Mouse (Mus musculus): ENCODE measurements around the gene Tmem185b.

Tmem185b gene

DNA sequence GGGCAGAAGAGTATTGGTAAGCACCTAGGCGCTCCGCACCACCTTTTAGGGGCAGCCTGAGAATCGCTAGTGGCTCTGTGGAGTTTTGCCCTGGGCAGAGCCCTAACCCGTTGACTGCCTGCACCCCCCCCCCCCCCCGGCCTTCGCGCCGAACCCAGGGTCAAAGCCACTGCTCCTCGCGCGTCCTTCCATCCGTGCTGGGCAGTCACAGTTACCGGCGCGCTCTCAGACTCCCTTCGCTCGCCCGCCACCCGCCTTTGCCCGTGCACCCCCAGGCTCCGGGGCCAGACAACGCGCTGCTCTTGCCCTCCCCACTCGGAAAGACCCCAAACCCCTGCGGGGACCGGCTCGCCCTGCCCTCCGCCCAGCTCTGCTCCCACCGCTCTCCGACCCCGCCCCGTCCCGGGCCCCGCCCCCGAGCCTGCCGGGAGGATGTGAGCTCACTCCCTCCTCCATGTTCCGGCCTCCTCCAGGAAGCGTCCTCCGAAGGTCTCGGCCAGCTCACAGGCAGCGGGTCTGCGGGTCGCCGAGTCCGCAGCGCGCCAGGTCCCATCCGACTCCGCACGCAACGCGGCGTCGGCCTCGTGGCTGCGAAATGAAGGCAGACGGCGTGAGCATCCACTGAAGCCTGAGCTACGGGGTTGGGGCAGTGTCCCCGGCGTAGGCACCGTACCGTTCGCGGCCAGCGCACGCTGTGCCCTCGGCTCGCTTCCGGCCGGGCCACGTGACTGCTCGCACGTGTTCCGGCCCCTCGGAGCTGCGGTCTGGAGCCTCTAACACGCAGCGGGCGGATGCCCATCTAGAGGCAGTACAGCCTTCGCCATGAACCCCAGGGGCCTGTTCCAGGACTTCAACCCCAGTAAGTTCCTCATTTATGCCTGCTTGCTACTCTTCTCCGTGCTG lies at the start of gene Tmem185b:
TSS of gene Tmem185b (plus strand) at position 472 of the 903 bp plus-strand sequence.
- peak; percentile 76 for DNase-seq (ENCODE audit: low read depth)

DNA sequence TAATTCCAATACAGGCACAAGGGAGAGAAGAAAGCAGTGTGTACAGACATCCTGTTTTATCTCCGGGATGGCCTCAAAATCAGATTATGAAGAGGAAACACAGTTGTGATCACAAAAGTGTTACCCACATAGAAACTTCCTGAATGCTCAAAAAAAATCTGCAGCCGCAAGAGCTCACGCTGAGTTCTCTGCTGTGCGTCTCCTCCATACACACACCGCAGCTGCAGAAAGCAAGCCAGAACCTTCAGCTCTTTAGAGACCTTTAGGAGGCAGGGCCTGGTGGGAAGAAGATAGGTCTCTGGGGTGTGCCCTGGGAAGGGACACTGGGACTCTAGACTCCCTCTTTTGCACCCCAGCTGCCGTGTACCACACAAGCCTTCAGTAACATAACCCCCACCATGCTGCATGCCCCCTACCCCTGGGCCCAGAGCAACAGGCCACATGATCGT lies 49.0 kb upstream of the Tmem185b start:
- DNase-seq (ENCODE audit: low read depth): no peak

DNA sequence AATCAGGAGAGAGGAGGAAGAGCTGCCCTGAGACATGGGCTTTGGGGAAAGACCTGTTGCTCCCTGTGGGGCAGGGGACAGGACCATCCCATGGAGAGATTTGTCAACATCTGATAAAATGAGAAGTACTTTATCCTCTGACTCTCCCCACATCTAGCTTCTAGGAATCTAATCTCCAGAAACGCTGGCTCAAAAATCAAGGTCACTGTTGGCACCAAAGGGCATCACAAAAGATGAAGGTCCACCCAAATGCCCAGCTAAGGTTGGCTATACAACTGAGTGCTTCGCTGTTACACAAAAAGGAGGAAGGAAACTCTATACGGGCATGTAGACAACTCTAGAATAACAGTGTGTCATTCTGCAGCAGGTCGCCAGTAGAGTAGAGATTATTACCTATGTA lies 46.3 kb upstream of the Tmem185b start:
- DNase-seq (ENCODE audit: low read depth): no peak

DNA sequence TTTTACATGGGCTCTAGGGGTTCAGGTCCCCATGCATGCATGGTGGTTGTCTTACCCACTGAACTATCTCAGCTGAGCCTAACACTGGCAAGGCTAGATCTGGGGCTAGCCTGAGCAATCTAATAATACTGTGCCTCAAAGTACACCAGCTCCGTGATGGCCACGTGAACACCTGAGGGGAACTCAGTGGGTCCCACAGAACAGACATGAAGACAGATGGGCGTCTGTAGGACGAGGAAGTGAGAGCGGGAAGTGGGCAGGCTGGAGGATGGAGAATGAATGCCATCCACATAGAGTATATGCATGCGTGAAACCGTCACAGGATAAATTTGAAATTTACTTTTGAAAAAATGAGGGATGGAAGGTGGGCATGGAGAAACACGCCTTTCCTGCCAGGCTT lies 45.3 kb upstream of the Tmem185b start:
- DNase-seq (ENCODE audit: low read depth): no peak

DNA sequence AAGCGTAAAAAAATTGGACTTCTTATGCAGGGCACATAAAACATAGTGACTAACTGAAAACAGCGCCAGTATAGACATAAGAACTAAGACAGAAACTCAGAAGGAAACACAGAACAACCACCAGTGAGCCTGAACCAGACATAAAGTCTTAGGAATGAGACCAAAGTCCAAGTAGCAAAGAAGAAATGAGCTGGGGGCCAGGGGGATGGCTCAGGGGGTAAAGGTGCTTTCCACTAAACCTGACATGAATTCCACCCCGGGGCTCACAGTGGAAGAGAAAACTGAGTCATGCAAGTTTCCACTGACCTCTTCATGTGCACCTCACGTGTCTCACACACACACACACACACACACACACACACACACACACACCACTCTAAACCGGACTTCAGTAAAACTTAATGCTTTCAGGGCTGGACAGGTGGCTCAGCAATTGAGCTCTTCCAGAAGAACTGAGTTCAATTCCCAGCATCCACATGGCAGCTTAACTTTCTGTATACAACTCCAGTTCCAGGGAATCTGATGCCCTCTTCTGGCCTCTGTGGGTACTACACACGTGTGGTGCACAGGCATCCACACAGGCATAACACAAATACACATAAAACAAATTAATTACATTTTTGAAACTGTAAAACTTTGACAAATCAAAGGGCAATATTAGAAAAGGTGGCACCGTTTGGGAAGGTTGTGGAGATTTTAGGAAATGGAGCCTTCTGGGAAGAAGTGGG lies 44.6 kb upstream of the Tmem185b start:
- peak; percentile 28 for DNase-seq (ENCODE audit: low read depth)

DNA sequence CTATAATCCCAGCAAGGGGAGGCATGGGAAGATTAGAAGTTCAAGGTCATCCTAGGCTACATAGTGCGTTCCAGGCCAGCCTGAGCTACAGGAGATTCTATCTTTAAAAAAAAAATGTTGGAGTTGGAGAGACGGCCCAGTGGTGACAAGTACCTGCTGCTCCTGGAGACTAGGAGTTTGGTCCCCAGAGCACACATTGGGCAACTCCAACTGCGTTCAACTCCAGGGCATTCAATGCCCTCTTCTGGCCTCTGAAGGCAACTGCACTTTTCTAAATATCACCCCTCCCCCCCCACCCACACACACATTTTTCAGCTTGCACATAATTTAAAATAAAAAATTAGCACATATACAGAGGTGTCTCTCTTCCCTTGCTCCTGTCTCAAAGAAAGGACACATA lies 43.1 kb upstream of the Tmem185b start:
- DNase-seq (ENCODE audit: low read depth): peak; percentile 10

DNA sequence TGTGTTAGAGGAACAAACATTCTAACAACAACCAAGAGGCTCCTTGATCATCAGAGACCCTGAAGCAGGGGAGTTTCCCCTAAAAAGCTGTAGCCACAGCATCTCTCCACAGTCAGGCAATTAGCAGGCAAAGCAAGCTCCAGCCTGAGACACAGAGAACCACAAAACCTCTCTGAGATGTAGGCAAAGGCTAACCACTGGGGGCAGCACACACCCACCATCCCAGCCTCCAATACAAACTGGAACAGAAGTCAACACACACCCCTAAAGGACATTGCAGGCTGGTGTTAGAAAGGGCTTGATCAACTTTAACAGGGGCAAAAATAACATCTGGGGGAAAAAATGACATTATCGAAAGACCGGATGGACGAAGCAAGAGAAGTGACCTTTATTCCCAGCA lies 41.5 kb upstream of the Tmem185b start:
- peak; percentile 43 for DNase-seq (ENCODE audit: low read depth)

DNA sequence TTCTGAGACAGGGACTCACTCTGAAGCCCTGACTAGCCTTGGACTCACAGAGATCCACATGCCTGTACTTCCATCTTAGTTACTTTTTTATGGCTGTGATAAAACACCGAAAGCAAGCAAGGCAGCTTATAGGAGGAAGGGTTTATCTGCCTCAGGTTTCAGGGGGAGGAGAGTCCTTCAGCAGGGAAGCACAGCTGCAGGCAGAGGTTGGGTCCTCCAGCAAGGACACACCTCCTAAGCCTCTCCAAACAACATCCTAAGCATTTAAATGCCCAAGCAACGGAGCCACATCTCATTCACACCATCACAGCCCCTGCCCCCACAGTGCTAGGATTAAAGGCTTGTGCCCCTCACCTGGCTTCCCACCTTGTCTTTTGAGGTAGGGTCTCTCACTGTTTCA lies 40.1 kb upstream of the Tmem185b start:
- no peak for DNase-seq (ENCODE audit: low read depth)

DNA sequence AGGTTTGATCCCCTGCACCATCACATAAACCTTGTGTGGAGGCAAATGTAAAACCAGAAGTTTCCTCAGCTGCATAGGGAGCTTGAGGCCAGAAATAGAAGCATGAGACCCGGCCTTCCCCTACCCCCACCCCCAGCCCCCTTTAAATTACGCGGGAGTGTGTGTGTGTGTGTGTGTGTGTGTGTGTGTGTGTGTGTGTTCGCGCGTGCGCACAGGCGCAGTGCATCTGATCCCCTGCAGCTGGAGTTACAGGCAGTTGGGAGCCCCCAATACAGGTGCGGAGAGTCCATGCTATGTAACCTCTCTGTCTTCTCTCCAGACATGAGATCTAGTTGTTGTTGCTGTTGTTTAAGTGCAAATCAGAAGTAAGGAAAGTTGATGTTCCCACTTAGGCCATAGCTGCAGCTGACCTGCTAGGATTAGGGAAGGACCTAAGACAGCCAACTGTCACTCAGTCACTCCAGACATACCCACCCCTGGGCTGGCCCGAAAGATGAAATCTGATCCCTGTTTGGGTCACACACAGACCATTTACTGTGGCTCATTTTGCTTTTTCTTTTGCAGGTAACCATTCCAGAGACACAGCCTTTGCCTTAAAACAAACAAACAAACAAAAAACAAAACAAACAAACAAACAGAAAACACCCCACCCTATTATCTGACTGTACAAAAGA lies 37.9 kb upstream of the Tmem185b start:
- DNase-seq (ENCODE audit: low read depth): no peak

DNA sequence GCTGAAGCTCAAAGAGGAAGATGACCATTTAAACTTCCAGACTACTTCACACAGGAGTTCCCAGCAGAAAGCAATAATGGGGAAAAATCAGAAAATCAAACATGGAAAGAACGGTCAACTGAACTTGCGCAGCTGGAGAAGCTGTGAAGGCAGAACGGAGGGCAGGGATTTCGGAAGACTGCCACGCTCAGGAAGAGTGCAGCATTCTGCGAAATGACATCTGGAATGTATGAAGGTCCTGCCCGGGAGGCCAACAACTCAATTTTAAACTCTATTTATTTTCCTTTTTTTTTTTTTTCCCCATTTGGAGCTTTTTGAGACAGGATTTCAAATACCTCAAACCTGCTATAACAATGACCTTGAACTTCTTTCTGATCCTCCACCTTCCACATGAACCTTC lies 35.2 kb upstream of the Tmem185b start:
- DNase-seq (ENCODE audit: low read depth): no peak

DNA sequence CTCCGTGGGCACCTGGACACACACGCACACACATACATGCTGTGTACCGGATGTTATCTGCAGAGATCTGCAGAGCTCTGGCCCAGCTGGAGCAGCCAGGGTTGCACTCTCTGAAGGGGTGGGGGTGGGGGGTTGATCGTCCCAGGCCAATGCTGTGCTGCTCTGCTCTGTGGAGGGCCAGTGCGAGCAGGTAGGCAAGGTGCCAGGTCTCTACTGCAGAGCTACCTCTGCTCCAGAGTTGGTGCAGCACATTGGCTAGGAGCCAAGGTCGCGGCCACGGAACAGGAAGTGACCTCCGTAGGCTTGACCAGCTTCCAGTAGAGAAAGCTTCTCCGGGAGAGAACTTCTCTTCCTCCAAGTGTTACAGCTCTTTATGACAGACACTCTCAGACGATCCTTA lies 33.9 kb upstream of the Tmem185b start:
- DNase-seq (ENCODE audit: low read depth): peak; percentile 61

DNA sequence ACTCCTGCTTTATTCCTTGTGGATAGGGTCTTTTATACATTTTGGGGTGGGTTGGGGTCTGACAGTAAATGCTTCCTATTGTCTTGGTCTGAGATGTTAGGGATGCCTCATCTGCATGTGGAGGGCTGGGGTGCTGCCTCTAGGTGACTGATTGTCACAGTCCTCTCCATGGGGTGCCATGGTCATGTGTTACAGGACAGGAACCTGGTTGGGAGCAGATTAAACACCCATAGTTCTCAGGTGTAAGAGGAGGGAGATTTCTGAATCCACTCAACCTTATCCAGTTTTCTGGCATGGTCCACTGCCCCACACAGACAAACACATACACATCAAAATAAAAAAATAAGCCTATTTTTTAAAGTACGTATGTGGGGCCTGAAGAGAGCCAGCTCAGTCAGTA lies 33.5 kb upstream of the Tmem185b start:
- no peak for DNase-seq (ENCODE audit: low read depth)

DNA sequence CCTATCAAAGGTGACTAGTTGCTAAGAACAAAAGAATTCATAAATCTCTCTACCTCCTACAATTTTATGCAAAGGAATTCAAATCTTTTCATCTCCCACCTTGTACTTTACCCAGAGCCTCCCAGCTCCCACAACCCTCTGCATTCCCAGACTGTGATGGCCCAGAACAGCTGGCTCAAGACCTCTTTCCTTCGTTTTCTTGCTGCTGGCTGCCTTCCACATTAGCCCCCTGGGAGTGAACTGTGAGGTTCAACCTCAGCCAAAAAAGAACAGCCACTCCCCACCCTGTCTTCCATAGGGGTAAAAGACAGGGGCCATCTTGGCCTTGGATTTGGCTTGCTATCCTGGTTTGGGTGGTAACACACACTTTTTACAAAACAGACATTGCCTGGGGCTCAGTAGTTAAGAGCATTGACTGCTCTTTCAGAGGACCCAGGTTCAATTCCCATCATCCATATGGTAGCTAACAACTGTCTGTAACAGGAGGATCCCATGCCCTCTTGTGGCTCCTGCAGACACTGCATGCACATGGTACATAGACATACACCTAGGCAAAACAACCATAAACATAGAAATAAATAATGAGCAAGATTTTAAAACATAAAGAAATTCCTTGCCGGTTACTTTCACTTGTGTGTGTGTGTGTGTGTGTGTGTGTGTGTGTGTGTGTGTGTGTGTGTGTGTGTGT lies 31.8 kb upstream of the Tmem185b start:
- peak; percentile 51 for DNase-seq (ENCODE audit: low read depth)

DNA sequence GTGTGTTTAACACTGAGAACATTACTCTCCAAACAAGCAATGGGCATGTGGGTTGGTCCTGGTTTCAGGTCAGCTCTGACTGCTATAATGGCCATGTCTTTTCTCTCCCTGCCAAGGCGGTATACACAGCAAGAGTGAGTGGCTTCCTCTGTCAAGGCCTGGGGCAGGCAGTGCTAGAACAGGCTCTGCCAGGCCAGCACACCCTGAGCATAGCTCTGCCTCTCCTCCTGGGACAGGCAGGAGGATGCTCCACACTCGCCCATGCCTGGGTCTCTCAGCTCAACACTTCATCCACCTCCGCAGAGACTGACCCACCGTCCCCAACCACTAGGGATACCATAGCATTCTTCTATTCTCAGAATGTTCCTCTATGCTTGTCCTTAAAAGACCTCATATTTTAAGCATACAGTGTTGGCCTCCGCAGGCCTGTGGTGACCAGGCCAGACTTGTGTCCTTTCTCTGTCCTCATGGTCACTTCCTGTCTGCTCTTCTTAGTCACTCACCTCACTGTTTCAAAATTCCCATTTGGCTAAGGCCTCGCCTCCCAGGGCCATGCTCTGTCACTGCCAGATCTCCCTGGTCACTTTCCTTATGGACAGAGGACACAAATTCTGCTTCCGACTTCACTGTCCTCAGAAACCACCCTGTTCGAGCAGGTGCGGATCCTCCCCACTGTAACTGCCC lies 31.1 kb upstream of the Tmem185b start:
- DNase-seq (ENCODE audit: low read depth): no peak

DNA sequence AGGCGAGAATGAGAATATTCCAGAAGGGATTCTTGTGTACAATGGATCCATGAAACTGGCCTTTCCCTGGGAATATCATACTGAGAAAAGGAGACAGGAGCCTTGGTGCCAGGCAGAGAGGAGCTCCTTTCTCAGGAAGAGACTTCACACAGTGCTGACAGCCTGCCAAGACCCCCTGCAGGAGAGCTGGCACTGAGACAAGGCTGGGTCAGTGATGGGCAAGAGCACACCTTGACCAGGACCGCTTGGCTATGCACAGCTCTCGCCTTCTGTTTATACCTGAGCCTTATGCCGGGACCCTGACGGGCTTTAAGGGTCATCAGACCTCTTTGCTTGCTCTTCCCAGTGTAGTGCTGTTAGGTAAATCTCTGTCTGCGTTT lies 30.6 kb upstream of the Tmem185b start:
- no peak for DNase-seq (ENCODE audit: low read depth)

DNA sequence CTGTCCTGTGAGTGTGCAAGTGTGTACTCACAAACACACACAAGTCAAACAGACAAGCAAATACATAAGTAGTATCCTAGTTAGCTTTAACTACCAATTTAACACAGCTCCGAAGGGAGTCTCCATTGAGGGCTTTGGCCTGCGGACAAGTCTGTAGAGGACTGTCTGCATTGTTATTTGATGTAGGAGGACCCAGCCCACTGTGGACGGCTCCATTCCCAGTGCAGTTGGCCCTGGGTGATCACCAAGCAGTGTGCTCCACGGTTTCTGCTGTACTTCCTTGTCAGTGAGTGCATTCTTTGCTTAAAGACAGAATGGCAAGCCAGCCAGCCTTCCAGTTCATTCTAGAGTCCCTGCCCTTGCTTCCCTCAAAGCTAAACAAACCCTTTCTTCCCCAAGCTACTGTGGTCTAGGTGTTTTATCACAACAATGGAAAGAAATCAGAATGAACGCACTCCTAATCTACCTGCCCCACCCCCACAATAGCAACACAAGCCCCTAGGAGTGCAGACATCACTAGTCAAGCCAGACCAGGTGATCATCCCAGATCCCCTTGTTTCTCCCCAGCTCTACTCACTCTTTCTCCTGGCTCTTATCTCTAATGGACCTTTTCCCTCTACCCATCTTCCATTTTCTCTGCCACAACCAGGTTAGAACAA lies 28.5 kb upstream of the Tmem185b start:
- no peak for DNase-seq (ENCODE audit: low read depth)

DNA sequence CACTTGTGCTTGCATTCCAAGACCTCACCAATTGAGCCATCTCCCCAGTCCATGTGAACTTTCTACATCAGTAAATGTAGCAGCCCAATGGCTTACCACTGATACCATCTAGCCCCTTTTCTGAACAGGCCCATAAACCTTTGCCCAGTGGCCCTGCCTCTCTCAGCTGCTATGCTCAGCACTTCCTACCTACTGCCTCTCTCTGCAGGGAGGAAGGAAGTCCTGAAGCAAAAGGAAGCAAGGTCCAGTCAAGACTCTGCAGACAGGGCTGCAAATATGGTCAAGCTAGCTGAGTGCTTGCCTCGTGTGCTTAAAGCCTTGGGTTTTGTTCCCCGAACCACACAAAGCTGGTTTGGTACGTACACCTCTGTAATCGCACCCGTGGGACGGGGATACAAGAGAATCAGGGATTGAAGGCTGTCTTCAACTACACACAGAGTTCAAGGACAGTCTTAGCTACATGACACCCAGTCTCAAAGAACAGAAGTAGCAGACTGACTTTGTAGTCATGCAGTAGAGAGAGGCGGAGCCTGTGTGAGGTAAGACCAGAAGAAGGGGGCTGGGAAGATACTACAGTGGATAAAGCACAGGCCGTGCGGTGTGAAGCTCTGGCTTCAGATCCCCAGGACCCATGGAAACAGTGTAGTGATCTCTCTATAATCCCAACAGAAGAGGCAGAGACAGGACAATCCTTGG lies 27.3 kb upstream of the Tmem185b start:
- no peak for DNase-seq (ENCODE audit: low read depth)

DNA sequence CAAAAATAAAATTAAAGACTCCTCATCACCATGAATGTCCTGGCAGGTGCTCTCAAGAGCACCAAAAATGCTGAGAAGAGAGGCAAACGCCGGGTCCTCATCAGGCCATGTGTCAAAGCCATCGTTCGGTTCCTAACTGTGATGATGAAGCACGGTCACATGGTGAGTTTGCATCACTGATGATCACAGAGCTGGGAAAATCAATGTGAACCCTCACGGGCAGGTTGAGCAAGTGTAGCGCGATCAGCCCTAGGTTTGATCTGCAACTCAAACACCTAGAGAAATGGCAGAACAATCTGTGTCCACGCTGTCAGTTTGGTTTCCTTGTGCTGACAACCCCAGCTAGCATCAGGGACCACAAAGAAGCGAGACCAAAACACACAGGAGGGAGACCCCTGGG lies 26.5 kb upstream of the Tmem185b start:
- no peak for DNase-seq (ENCODE audit: low read depth)

DNA sequence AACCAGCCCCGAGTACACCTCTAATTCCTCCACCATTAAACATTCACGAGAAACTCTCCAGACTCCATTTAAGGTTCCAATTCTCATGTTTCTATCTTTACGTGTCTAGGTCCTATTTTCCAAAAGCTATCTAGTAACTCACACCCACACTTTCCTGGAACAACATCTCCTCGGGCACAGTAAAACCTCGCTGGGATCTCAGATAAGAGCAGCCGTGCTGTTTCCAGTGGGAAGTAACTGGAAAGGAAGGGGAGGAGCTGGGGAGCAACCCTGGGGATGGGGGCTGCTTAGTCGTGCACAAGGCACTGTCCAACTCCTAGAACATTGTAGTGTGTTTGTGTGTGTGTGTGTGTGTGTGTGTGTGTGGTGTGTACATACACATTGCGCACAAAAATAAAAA lies 24.1 kb upstream of the Tmem185b start:
- DNase-seq (ENCODE audit: low read depth): no peak

DNA sequence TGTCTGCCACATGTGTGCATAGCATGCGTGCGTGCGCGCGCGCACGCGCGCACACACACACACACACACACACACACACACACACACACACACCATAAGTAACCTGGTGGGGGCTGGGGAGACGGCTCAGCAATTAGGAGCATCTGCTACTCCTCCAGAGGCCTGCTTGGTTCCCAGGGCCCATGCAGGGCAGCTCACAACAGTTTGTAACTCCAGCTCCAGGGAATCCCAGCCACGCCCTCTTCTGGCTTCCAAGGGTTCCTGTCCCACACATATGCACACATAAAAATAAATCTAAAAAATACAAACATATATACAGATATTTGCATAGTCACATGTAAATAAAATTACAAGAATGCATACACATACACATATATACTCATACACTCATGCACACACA lies 23.2 kb upstream of the Tmem185b start:
- DNase-seq (ENCODE audit: low read depth): peak; percentile 38

All from NIH3T3 (cell line).